Mouse (Mus musculus) left cerebral cortex, adult 2 months (tissue): Measurements from ENCODE around the gene Sec14l5. TPM values are rescaled to one million over a fixed set of nuclear protein-coding genes. Genes with fewer than 3 reads are reported as not detected.

Experiments used
- DNase-seq, 2 experiments: peaks; one replicate each; pipeline ENCODE4 v3.0.0; 2021 to 2022; ENCODE audit warnings: low spot score in 2 of 2, mixed read lengths in 1 of 2; ENCODE audit errors: extremely low spot score in 1 of 2
- H3K27ac ChIP-seq: fragments of 200-600 bp; 2 replicates; pipeline ENCODE4 v1.8.1; 2022
- H3K4me3 ChIP-seq: fragments of 200-600 bp; 2 replicates; pipeline ENCODE4 v1.8.1; 2022
- CTCF ChIP-seq: fragments of 200-600 bp; IDR thresholded peaks from 2 replicates; pipeline ENCODE4 v1.8.1; 2022; ENCODE audit warnings: antibody characterized with exemption, mild to moderate bottlenecking, moderate library complexity
- intact Hi-C: fragments of 180-260 bp; cut with DNase I; formaldehyde crosslinking; loops from one replicate; pipeline ENCODE4 v1.15.1; 2025
- long read RNA-seq, 2 experiments: library from polyadenylated mRNA; stranded (forward); transcript quantifications; one replicate each; pipeline ENCODE4 v2.0.0; 2021; ENCODE audit warnings: borderline mapping rate in 2 of 2
- total RNA-seq, 2 experiments: library from RNA; stranded (reverse); gene quantifications; 2 replicates each; pipeline ENCODE4 v1.2.3; 2021

The Sec14l5 gene
- 1 to 10 TPM; 4.8 to 5.0 TPM for total RNA-seq
- long read RNA-seq, experiment 1, partial matches to known transcripts: 1 of 6 reads
- long read RNA-seq, experiment 1, other reads (novel, unspliced or antisense): 5 of 6 reads
- long read RNA-seq, experiment 2, full-length matches to known transcripts: 2 of 8 reads
- long read RNA-seq, experiment 2, partial matches to known transcripts: 0 of 8 reads
- long read RNA-seq, experiment 2, other reads (novel, unspliced or antisense): 6 of 8 reads

DNA sequence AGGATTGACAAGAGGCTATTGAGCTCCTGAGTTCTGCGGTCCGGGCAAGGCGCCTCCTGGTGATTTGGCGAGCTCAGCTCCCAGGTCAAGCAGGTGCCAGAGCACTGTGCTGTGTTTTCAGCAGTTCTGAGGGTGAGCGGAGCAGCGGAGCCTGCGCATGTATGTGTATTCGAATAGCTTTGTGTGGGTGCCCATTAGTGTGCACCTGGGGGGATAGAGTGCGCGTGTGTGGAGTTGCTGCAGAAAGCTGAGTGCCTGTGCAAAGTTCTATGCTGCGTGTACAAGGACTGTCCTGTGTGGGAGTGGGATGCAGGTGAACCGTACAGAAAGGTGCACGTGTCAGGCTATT, at the start of gene Sec14l5:
Sec14l5 (plus strand) TSS at position 73 of the 349 bp plus-strand sequence.
- peak within 1 kb of the TSS; percentile 0 for H3K27ac ChIP-seq
- no peak for TF ChIP-seq CTCF
- H3K4me3 ChIP-seq: peak within 1 kb of the TSS; percentile 35
- intact Hi-C loops: loop anchor here (5.0 to 10.0 kb wide), 3 partner anchors 65 to 452 kb away; no protein-coding TSS in a partner anchor
- DNase-seq: no peak

DNA sequence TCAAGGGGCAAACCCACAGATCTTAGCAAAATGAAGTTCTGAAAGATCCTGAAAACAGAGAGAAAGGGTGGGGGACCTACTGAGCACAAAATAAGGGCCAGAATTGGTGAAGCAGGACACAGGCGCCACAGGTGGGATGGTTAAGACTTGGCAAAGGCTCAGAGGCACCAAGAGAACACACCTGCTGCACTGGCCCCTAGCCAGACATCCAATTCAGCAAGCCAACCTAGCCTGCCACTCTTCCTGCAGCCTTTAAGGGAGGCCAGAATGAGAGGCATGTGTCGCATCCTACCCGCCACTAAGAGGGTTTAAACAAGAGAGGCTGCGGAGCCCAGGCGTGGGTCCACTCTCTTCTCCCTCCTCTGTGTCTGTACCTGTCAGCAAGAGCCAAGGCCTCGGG, 45.9 kb upstream of the Sec14l5 start:
- TF ChIP-seq CTCF: no peak
- DNase-seq: no peak
- Histone ChIP-seq H3K27ac (no peak overlapping the region), H3K4me3 (no peak overlapping the region)
- intact Hi-C loops: no loop called here

DNA sequence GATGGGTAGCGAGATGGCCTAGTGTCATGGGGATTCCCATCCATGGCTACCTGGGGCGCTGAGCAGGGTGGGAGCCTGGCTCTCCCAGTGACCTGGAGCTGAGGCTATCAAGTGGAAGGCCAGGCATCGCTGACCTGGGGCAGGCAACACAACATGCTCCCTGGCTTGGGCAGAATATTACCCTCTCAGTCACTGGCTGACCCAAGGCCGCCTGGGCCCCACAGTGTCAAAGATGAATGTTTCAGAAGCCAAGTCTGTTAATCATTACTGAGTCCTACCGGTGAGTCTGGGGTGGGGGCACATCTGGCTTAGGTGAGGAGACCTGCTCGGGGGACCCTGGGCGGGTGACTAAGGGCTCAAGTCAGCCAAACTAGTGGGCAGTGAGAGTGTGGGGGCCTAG, 37.0 kb upstream of the Sec14l5 start:
- no peak overlapping the region for H3K27ac ChIP-seq

DNA sequence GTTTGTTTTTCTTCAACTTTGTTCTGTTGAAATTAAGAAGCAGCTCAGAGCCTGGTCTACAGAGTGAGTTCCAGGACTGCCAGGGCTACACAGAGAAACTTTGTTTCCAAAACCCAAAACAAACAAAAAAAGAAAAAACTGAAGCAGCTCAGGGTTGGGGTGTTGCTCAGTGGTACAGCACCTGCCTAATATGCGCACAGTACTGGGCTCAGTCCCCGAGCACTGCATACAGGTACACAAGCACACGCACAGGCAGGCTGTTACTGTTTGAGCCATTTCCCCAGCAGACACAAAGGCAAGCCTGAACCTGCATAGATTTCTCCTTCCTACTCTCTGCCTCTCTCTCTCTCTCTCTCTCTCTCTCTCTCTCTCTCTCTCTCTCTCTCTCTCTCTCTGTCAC, 35.9 kb upstream of the Sec14l5 start:
- no peak overlapping the region for H3K27ac ChIP-seq
- H3K4me3 ChIP-seq: no peak overlapping the region
- intact Hi-C loops: no loop called here
- no peak for TF ChIP-seq CTCF
- DNase-seq: no peak

More for the DNA sequence above, 37.0 kb upstream of the Sec14l5 start:
- intact Hi-C loops: no loop called here
- DNase-seq: no peak
- no peak for TF ChIP-seq CTCF
- no peak overlapping the region for H3K4me3 ChIP-seq

DNA sequence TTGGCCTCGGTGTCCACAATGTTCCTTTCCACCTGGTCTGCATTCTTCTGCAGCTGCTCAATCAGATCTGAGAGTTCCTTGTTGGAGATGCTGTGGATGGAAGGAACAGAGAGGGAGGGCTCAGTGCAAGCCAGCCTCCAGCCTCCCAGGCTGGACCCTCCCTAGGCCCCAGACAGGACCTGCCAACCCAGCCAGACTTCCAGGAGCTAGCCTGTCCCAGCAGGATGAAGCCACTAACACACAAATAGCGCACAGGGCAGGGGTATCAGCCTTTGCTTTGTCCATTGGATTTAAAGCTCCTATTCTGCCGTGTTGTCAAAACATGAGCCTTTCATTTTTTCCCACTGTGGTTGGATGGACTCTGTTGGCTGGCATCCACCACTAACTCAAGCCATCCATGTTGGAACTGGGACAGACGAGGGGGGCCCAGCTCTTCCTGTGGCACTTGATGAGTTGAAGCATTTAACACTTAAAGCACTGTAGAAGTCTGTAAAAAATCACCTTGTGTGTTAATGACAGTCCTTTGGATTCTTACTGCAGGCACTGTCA, 33.8 kb upstream of the Sec14l5 start:
- intact Hi-C loops: no loop called here
- H3K27ac ChIP-seq: no peak overlapping the region
- H3K4me3 ChIP-seq: no peak overlapping the region
- DNase-seq: no peak
- no peak for TF ChIP-seq CTCF

DNA sequence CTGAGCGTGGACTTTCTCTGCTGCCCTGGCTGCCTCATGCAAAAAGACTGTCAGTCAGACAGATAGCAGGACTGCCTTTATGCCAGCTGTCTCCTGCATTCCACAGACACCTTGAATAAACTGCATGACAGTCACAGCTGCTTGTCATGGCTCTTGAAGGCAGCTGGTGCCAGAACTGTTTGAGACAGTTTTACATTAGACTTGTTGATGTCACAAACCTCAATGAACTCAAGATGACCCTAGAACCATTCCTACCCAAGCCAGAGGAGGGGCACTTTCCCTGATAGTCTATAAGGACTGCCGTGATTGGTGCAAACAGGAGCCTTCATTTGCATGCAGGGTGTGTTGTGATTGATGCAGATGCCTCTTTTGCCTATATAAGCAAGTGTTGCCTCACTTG, 33.3 kb upstream of the Sec14l5 start:
- intact Hi-C loops: no loop called here
- H3K4me3 ChIP-seq: no peak overlapping the region
- TF ChIP-seq CTCF: no peak
- no peak overlapping the region for H3K27ac ChIP-seq
- DNase-seq: no peak

DNA sequence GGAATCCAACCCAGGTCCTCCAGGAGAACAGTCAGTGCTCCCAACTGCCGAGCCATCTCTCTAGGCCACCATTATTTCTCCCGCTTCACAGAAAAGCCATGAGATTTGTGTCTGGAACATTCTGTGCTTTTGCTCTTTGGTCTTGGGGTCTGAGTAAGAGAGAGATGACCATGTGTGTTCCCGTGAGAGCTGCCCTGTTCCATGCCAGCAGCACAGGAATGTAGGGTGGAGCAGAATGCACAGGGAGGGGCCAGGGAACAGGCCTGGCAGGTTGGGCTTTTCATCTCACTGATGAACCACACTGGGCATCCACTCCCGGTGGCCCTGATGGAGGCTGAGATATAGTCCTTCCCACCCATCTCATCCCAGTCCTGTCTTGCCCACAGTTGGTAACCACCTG, 27.5 kb upstream of the Sec14l5 start:
- H3K27ac ChIP-seq: no peak overlapping the region
- no peak for TF ChIP-seq CTCF
- intact Hi-C loops: no loop called here
- H3K4me3 ChIP-seq: no peak overlapping the region
- DNase-seq: no peak

DNA sequence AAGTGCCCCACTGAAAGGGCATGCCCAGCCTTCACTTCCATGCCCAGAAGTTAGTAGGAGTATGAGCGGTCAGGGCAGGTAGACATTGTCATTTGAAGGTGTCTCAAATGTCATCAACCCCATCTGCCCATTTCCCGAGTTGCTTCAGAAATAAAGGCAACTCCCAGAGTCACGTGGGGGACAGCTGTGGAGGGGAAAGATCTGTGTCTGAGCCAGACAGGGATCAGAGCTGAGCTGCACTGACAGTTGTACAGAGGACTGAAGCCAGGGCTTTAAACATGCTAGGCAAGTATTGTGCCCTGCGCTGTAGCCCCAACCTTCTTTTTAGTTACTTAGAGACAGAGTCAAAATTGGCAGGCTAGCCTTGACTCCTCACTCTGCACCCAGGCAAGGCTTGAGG, 27.1 kb upstream of the Sec14l5 start:
- intact Hi-C loops: no loop called here
- no peak for TF ChIP-seq CTCF
- DNase-seq: no peak
- Histone ChIP-seq H3K27ac (no peak overlapping the region), H3K4me3 (no peak overlapping the region)

DNA sequence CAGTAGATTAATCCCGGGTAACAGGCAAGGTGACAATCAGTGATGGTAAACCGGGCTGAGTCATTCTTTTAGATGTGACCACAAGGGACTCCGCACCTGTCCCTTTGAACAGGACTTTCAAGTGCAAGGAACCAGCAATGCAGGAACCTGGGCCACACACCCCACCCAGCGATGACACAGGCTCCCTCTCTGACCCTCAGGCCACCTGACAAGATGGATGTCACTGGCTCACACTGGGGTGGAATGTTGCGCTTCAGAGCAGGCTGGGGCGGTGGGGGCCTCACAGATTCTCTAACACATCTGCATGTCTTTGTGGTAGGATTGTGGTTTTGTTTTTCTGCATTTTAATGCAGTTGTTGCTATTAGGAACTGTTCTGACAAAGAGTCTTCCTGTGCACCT, 23.4 kb upstream of the Sec14l5 start:
- intact Hi-C loops: no loop called here
- no peak for DNase-seq
- Histone ChIP-seq H3K4me3 (no peak overlapping the region), H3K27ac (no peak overlapping the region)
- no peak for TF ChIP-seq CTCF

DNA sequence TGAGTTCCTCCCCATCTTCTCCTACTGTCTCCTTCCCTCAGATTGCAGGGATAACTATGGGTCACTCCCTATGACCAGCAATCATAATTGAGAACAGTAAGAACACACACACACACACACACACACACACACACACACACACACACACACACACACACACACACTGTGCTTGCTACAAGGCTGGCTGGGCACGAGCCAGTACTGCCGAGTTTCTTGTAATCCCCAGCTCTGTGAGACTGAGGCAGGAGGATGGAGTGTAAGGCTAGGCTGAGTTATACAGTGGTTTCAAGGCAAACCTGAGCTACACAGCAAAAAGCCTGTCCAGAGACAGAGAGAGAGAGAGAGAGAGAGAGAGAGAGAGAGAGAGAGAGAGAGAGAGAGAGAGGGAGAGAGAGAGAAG, 16.7 kb upstream of the Sec14l5 start:
- intact Hi-C loops: no loop called here
- Histone ChIP-seq H3K27ac (no peak overlapping the region), H3K4me3 (no peak overlapping the region)
- no peak for DNase-seq
- TF ChIP-seq CTCF: no peak

DNA sequence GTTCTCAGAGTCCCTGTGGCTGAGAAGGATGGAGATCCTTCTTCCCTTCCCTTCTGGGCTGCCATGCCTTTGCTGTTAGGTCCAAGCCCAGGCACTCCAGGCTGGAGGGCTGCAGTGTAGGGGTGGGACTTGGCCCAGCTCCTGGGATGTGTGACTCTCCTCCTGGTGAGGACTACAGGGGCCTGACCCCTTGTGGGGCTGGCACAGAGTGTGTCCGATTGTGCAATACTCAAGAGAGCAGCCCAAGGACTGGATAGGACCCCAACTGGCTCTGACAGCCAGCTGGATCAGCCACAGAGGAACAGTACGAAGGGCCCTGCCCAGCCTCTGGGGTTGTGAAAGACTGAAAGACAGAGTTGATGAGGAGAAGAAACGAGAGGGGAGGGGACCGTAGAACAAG, 16.1 kb upstream of the Sec14l5 start:
- Histone ChIP-seq H3K27ac (no peak overlapping the region), H3K4me3 (no peak overlapping the region)
- intact Hi-C loops: no loop called here
- TF ChIP-seq CTCF: no peak
- no peak for DNase-seq

DNA sequence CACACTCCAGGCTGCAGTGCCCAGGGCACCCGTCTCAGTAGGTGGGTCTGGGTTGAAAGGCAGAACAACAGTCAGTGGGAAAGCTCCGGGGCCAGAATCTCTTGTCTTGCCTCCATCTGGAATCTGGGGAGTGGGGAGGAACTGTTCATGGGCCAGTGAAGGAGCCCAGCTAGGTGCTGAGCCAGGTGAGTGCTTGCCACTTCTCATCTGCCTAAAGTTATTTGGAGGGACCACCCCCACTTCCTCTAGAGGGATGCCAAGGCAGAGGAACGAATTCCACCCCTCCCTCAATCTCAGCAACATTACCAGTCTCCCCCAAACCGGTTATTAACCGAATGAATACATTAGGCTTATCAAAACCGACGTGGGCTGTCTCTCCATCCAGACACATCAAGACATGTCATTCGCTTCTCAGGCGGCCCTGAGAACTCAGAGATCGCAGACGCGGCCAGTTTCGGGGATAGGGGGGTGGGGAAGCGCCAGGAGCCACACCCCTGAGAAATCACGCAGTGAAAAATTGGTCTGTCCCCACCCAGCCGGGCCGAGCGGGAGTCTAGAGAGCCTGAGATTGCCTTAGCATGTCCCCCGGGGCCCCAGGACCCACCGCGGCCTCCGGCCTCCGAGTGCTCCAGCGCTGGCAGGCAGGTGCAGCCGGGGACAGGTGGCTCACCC, 15.5 kb upstream of the Sec14l5 start:
- TF ChIP-seq CTCF: no peak
- peak overlapping the region; percentile 49; the same call in 1 of the 2 replicates for H3K4me3 ChIP-seq
- no peak for DNase-seq
- H3K27ac ChIP-seq: no peak overlapping the region
- intact Hi-C loops: no loop called here

DNA sequence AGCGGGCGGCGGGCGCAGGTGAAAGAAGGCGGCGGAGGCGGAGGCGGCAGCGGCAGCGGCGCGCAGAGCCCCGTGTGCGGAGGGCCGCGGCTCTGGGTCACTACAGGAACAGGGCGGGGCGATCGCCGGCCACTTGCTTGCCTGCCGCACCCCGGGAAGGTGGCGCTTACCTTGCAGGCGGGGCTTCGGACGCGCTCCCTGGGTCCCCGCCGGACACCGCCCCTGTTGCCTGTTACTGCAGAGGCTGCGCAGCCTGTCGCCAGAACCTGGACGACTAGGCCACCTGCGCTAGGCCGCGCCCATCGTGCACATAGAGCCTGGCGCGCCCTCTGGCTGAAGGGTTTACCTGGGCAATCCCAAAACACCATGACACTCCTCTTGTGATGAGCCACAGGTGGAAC, 14.5 kb upstream of the Sec14l5 start, which contains the start of gene Ppl:
Ppl (minus strand) TSS at position 21 of the 401 bp plus-strand sequence.
- intact Hi-C loops: no loop called here
- TF ChIP-seq CTCF: no peak; the same call in 1 of the 2 replicates
- peak in 1 of 2 experiments; percentile 26 for DNase-seq
- H3K4me3 ChIP-seq: peak within 1 kb of the TSS; percentile 49
- no peak within 1 kb of the TSS for H3K27ac ChIP-seq
